Mouse (Mus musculus): ENCODE measurements around the gene Gpr176. TPM values are rescaled to one million over a fixed set of nuclear protein-coding genes. Genes with fewer than 3 reads are reported as not detected.

Gpr176 gene
- 0.28 and 0.39 TPM in 2 replicates for polyA plus RNA-seq (2015; fragmentation: Nextera tagmentation; extraction: Ambion mirVana)

GRCm38 (mm10) chr2:118372901-118373571, at the start of gene Gpr176:
Gpr176 (minus strand) TSS chr2:118373419.
- Histone ChIP-seq H3K4me3 (ENCODE audit: low read depth, low read length) (peak within 1 kb of the TSS; percentile 50), H3K27me3 (ENCODE audit: control insufficient read depth, insufficient read depth, low read length) (no peaks in the 10 kb centered on the region), H3K27ac (replicated peaks) (no peak within 1 kb of the TSS), H3K9ac (ENCODE audit: low read length) (peak within 1 kb of the TSS; percentile 53), H3K4me2 (replicated peaks; ENCODE audit: low read depth) (peak within 1 kb of the TSS; percentile 90), H3K9me3 (ENCODE audit: control insufficient read depth, low read length) (no peaks in the 10 kb centered on the region), H3K36me3 (ENCODE audit: control insufficient read depth, insufficient read depth, low read length) (no peaks in the 10 kb centered on the region), H3K4me1 (replicated peaks; ENCODE audit: control insufficient read depth, insufficient read depth) (peaks cover 7% of the 10 kb centered on the region; the same call in 1 of the 2 replicates)
- peak; percentile 49 for DNase-seq (ENCODE audit: low spot score)
- TF ChIP-seq EP300 (optimal IDR thresholded peaks at IDR 0.05): no peak
- 0 out of 2 replicates have a peak, but pooled peaks have one; percentile 18 for TF ChIP-seq CTCF (IDR thresholded peaks at IDR 0.05; ENCODE audit: low read depth)
- peak; percentile 65 for ATAC-seq (ENCODE audit: low FRiP score, low TSS enrichment)
- WGBS: under 1% methylated on average over 54 of the region's 59 CpGs

GRCm38 (mm10) chr2:118422385-118422784, 49.2 kb upstream of the Gpr176 start:
- Histone ChIP-seq H3K4me3 (ENCODE audit: low read depth, low read length) (no peak overlapping the region), H3K4me2 (replicated peaks; ENCODE audit: low read depth) (no peak overlapping the region), H3K27ac (replicated peaks) (no peak overlapping the region), H3K4me1 (replicated peaks; ENCODE audit: control insufficient read depth, insufficient read depth) (no peaks in the 10 kb centered on the region), H3K9me3 (ENCODE audit: control insufficient read depth, low read length) (no peaks in the 10 kb centered on the region), H3K36me3 (ENCODE audit: control insufficient read depth, insufficient read depth, low read length) (peaks cover 10% of the 10 kb centered on the region), H3K27me3 (ENCODE audit: control insufficient read depth, insufficient read depth, low read length) (no peaks in the 10 kb centered on the region), H3K9ac (ENCODE audit: low read length) (no peak overlapping the region)
- no peak for DNase-seq (ENCODE audit: low spot score)
- WGBS: 84% methylated on average over 8 of the region's 8 CpGs
- no peak for ATAC-seq (ENCODE audit: low FRiP score, low TSS enrichment)
- TF ChIP-seq CTCF (IDR thresholded peaks at IDR 0.05; ENCODE audit: low read depth) (no peak), EP300 (optimal IDR thresholded peaks at IDR 0.05) (no peak)

GRCm38 (mm10) chr2:118421951-118422350, 48.7 kb upstream of the Gpr176 start:
- ATAC-seq (ENCODE audit: low FRiP score, low TSS enrichment) (no peak), DNase-seq (ENCODE audit: low spot score) (no peak)
- TF ChIP-seq EP300 (optimal IDR thresholded peaks at IDR 0.05): no peak
- no peak for TF ChIP-seq CTCF (IDR thresholded peaks at IDR 0.05; ENCODE audit: low read depth)
- H3K4me2 ChIP-seq (replicated peaks; ENCODE audit: low read depth): no peak overlapping the region
- H3K4me1 ChIP-seq (replicated peaks; ENCODE audit: control insufficient read depth, insufficient read depth): no peaks in the 10 kb centered on the region
- H3K9me3 ChIP-seq (ENCODE audit: control insufficient read depth, low read length): no peaks in the 10 kb centered on the region
- no peak overlapping the region for H3K4me3 ChIP-seq (ENCODE audit: low read depth, low read length)
- H3K27ac ChIP-seq (replicated peaks): no peak overlapping the region
- H3K36me3 ChIP-seq (ENCODE audit: control insufficient read depth, insufficient read depth, low read length): peaks cover 10% of the 10 kb centered on the region
- H3K27me3 ChIP-seq (ENCODE audit: control insufficient read depth, insufficient read depth, low read length): no peaks in the 10 kb centered on the region
- 80% methylated on average over 15 of the region's 15 CpGs for WGBS
- no peak overlapping the region for H3K9ac ChIP-seq (ENCODE audit: low read length)

GRCm38 (mm10) chr2:118418076-118418475, 44.9 kb upstream of the Gpr176 start:
- no peak overlapping the region for H3K27ac ChIP-seq (replicated peaks)
- WGBS: 91% methylated on average over 4 of the region's 4 CpGs
- no peak for DNase-seq (ENCODE audit: low spot score)

GRCm38 (mm10) chr2:118415601-118416355, 42.6 kb upstream of the Gpr176 start:
- H3K36me3 ChIP-seq (ENCODE audit: control insufficient read depth, insufficient read depth, low read length): peaks cover 15% of the 10 kb centered on the region
- TF ChIP-seq EP300 (optimal IDR thresholded peaks at IDR 0.05) (no peak), CTCF (IDR thresholded peaks at IDR 0.05; ENCODE audit: low read depth) (no peak)
- ATAC-seq (ENCODE audit: low FRiP score, low TSS enrichment) (no peak), DNase-seq (ENCODE audit: low spot score) (no peak)
- H3K9me3 ChIP-seq (ENCODE audit: control insufficient read depth, low read length): no peaks in the 10 kb centered on the region
- no peak overlapping the region for H3K9ac ChIP-seq (ENCODE audit: low read length)
- H3K27me3 ChIP-seq (ENCODE audit: control insufficient read depth, insufficient read depth, low read length): no peaks in the 10 kb centered on the region
- H3K4me3 ChIP-seq (ENCODE audit: low read depth, low read length): no peak overlapping the region
- H3K4me1 ChIP-seq (replicated peaks; ENCODE audit: control insufficient read depth, insufficient read depth): no peaks in the 10 kb centered on the region
- H3K27ac ChIP-seq (replicated peaks): no peak overlapping the region
- H3K4me2 ChIP-seq (replicated peaks; ENCODE audit: low read depth): no peak overlapping the region
- 90% methylated on average over 6 of the region's 6 CpGs for WGBS

More at GRCm38 (mm10) chr2:118418076-118418475, 44.9 kb upstream of the Gpr176 start:
- no peaks in the 10 kb centered on the region for H3K9me3 ChIP-seq (ENCODE audit: control insufficient read depth, low read length)
- TF ChIP-seq CTCF (IDR thresholded peaks at IDR 0.05; ENCODE audit: low read depth) (no peak), EP300 (optimal IDR thresholded peaks at IDR 0.05) (no peak)
- no peak overlapping the region for H3K4me3 ChIP-seq (ENCODE audit: low read depth, low read length)
- ATAC-seq (ENCODE audit: low FRiP score, low TSS enrichment): no peak
- no peaks in the 10 kb centered on the region for H3K27me3 ChIP-seq (ENCODE audit: control insufficient read depth, insufficient read depth, low read length)
- H3K4me1 ChIP-seq (replicated peaks; ENCODE audit: control insufficient read depth, insufficient read depth): no peaks in the 10 kb centered on the region
- H3K36me3 ChIP-seq (ENCODE audit: control insufficient read depth, insufficient read depth, low read length): peaks cover 9% of the 10 kb centered on the region
- H3K9ac ChIP-seq (ENCODE audit: low read length): no peak overlapping the region
- no peak overlapping the region for H3K4me2 ChIP-seq (replicated peaks; ENCODE audit: low read depth)

GRCm38 (mm10) chr2:118412821-118413220, 39.6 kb upstream of the Gpr176 start:
- no peak overlapping the region for H3K4me2 ChIP-seq (replicated peaks; ENCODE audit: low read depth)
- H3K9me3 ChIP-seq (ENCODE audit: control insufficient read depth, low read length): no peaks in the 10 kb centered on the region
- H3K27me3 ChIP-seq (ENCODE audit: control insufficient read depth, insufficient read depth, low read length): no peaks in the 10 kb centered on the region
- peaks cover 15% of the 10 kb centered on the region for H3K36me3 ChIP-seq (ENCODE audit: control insufficient read depth, insufficient read depth, low read length)
- no peak overlapping the region for H3K9ac ChIP-seq (ENCODE audit: low read length)
- no peak for ATAC-seq (ENCODE audit: low FRiP score, low TSS enrichment)
- H3K4me3 ChIP-seq (ENCODE audit: low read depth, low read length): no peak overlapping the region
- 95% methylated on average over 11 of the region's 11 CpGs for WGBS
- no peak overlapping the region for H3K27ac ChIP-seq (replicated peaks)
- no peak for DNase-seq (ENCODE audit: low spot score)
- TF ChIP-seq EP300 (optimal IDR thresholded peaks at IDR 0.05): no peak
- TF ChIP-seq CTCF (IDR thresholded peaks at IDR 0.05; ENCODE audit: low read depth): no peak
- no peaks in the 10 kb centered on the region for H3K4me1 ChIP-seq (replicated peaks; ENCODE audit: control insufficient read depth, insufficient read depth)

Data from stomach, postnatal 0 days (tissue).